ENCODE assay signal across 8 mouse cellular contexts in genomic region chr4:133378236-133379045, GRCm38 (mm10). TPM values are rescaled to one million over a fixed set of nuclear protein-coding genes. Genes with fewer than 3 reads are reported as not detected.
DNase-seq lines count a peak whose midpoint lies in the region; ATAC-seq lines count a peak whose summit lies in the region.

No protein-coding gene starts in this region.

- peak; percentile 58 to 61 for DNase-seq in left cerebral cortex, adult 18-20 months (ENCODE audit: low spot score in 2 of 2)
- no peak for DNase-seq in left cerebral cortex, postnatal 4 days
- DNase-seq in Muller cell, postnatal 12 days (ENCODE audit: inconsistent ontology term): peak; percentile 91
- peak; percentile 36 for DNase-seq in cerebellum, adult 9-11 months
- peak; percentile 50 for DNase-seq in gastrocnemius, postnatal 10 days
- peak; percentile 68 for DNase-seq in skeletal muscle tissue, adult 2 months (ENCODE audit: low read depth, low spot score)
- DNase-seq in natural killer cell, adult 2 months (ENCODE audit: low spot score in 2 of 2): no peak

- peak overlapping the region; percentile 80 for H3K27ac ChIP-seq in liver, embryonic 12.5 days

- peak overlapping the region; percentile 53 for H3K4me2 ChIP-seq in liver, embryonic 12.5 days

- WGBS in liver, embryonic 12.5 days (ENCODE audit: insufficient replicate concordance): 7% methylated on average over 13 of the region's 13 CpGs

- intact Hi-C loops in left cerebral cortex, postnatal 4 days (cut with DNase I): no loop called here

- peak overlapping the region; percentile 49 for H3K9ac ChIP-seq in liver, embryonic 12.5 days

- H3K36me3 ChIP-seq in liver, embryonic 12.5 days: peaks cover 28% of the 10 kb centered on the region

- H3K4me1 ChIP-seq in liver, embryonic 12.5 days: peaks cover 82% of the 10 kb centered on the region

- H3K9me3 ChIP-seq in liver, embryonic 12.5 days (replicated peaks): no peaks in the 10 kb centered on the region

- ATAC-seq in liver, embryonic 12.5 days: peak; percentile 89

- H3K27me3 ChIP-seq in liver, embryonic 12.5 days (replicated peaks): no peaks in the 10 kb centered on the region

- 0 out of 2 replicates have a peak overlapping the region, but pooled peaks have one; percentile 0 for H3K4me3 ChIP-seq in liver, embryonic 12.5 days

RNA-seq across cellular contexts. Expression of gene Slc9a1, which starts 8.9 kb away (rescaled TPM):
- total RNA-seq in left cerebral cortex, adult 18-20 months (2021): 10 to 100 TPM; 46.3 to 47.9 TPM
- 10 to 100 TPM; 30.4 to 36.2 TPM for total RNA-seq in left cerebral cortex, postnatal 4 days (2021)
- 10 to 100 TPM; 17.0 to 22.7 TPM for total RNA-seq in gastrocnemius, postnatal 10 days (2021)
- 4.2 and 4.9 TPM in 2 replicates for polyA plus RNA-seq in liver, embryonic 12.5 days (2016; fragmentation: Nextera tagmentation; extraction: Ambion mirVana)

RNA-seq across cellular contexts. Expression of gene Wdtc1, which starts 25.2 kb away (rescaled TPM):
- 10 to 100 TPM; 61.2 to 68.1 TPM for total RNA-seq in left cerebral cortex, adult 18-20 months (2021)
- 10 to 100 TPM; 52.0 to 52.9 TPM for total RNA-seq in left cerebral cortex, postnatal 4 days (2021)
- total RNA-seq in gastrocnemius, postnatal 10 days (2021): 10 to 100 TPM; 48.9 to 49.0 TPM
- 10.0 and 11.2 TPM in 2 replicates for polyA plus RNA-seq in liver, embryonic 12.5 days (2016; fragmentation: Nextera tagmentation; extraction: Ambion mirVana)

Comparison
In these comparisons a context has a peak if more than half of its experiments do, and no peak if none do; other contexts are left out.
1. DNase-seq: peak in left cerebral cortex, adult 18-20 months (2 of 2), Muller cell, postnatal 12 days (single experiment), cerebellum, adult 9-11 months (single experiment), gastrocnemius, postnatal 10 days (single experiment) and skeletal muscle tissue, adult 2 months (single experiment); none in left cerebral cortex, postnatal 4 days (single experiment) and natural killer cell, adult 2 months (0 of 2).